Mouse (Mus musculus) leukemia stem cell, adult 10-12 weeks (primary cell): ENCODE results near the gene Brat1. TPM values are rescaled to one million over a fixed set of nuclear protein-coding genes. Genes with fewer than 3 reads are reported as not detected.

Experiments used
- polyA plus RNA-seq: library from polyadenylated mRNA; stranded (reverse); fragments of >175 nt; gene quantifications from 2 replicates; pipeline ENCODE4 v1.2.3, GENCODE M21; 2012; ENCODE audit warnings: low replicate concordance

The Brat1 gene
- 21.0 and 40.8 TPM in 2 replicates for polyA plus RNA-seq

DNA sequence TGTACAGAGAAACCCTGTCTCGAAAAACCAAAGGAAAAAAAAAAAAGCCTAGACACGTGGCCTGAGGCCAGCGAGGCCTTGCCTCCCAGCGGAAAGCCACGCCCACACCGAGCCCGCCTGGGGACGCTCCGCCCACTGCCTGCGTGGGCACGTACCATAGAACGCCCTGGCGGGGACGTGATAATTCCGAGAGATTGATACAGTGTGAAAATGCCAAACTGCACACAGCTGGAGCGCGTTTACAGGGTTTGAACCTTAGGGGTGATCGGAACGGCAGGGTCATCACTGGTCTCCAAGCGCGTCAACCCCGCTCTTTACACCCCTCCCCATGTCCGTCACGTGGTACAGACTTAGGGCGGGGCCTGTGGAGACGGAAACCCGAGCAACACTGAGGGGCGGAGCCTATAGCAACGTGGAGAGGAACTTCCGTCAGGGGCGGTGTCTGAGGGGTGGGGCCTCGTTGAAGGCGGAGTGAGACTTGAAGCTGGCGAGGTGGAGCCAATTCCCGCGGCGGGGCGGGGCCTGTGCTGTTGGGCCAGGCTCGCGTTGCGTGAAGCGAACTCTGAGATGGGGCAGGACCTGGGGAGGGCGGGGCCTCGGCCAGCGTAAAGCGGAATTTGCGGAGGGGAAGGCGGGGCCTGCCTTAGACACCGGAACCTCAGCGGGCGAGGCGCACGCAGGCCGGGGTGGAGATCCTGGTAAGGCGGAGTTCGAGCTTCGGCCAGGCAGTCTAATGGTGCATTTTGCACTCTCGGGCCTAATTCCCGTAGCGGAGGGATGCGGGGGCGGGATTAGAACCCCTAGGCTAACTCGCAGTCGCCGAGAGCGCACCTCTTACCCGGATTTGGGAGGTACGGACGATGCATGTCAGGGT lies at the start of gene Brat1:
Gene Brat1, plus strand, starts transcription at position 634 of the 874 bp plus-strand sequence.

DNA sequence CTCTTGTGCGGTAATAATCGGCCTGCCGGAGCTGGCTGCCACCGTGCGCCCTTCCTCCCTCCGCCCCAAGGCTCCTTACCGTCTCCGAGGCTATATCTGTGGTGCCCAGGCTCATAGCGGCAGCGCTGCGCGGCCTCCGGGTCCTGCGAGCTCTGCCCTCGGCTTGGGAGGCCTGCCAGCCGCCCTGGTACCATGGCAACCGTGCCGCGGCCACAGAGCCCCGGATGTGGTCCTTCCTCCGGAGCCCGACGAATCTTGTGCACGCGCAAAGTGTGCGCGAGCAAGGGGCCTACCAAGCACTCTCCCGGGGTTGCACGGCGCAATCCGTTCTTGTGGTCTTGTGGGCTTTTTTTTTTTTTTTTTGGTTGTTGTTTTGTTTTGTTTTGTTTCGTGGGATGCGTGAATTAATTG lies 2.7 kb upstream of the Brat1 start, which contains the start of gene Iqce:
Gene Iqce, minus strand, starts transcription at position 276 of the 411 bp plus-strand sequence.

DNA sequence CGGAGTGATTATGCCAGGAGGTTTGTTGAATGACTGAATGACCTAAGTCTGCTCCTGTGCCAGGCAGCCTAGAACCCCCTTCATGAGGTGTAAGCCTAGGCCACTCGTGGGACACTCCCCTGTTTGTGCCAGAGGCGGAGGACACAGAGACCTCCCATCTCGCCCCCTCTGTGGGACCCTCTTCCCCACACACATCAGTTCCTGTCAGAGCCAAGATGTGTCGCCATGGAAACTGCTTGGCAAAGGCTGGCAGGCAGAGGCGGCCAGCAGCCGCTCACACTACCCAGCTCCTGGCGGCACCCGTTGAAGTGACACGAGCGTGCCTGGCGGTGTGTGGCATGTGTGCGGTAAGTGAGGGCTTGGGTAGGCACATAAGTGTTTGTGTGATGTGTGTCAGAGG lies 19.0 kb downstream of the Brat1 start, which contains the start of gene Amz1:
Gene Amz1, plus strand, starts transcription at position 306 of the 400 bp plus-strand sequence.

Other genes with a start within 250 kb of the Brat1 start
- gene Chst12, start 199.5 kb upstream of the Brat1 start, polyA plus RNA-seq, result 15.5 and 23.9 TPM in 2 replicates
- gene Grifin, start 139.9 kb upstream of the Brat1 start, polyA plus RNA-seq, result 0.66 TPM in 1 of 2 replicates, not detected in the other
- 56.9 and 84.0 TPM in 2 replicates for gene Lfng, start 97.7 kb upstream of the Brat1 start, polyA plus RNA-seq
- 131 and 156 TPM in 2 replicates for gene Ttyh3, start 56.0 kb upstream of the Brat1 start, polyA plus RNA-seq
- 6.1 and 8.2 TPM in 2 replicates for gene Iqce, start 2.6 kb upstream of the Brat1 start, polyA plus RNA-seq
- 4.8 and 7.2 TPM in 2 replicates for gene Amz1, start 19.1 kb downstream of the Brat1 start, polyA plus RNA-seq
- gene Gna12, start 125.4 kb downstream of the Brat1 start, polyA plus RNA-seq, result 72.4 and 143 TPM in 2 replicates